Mouse (Mus musculus) forebrain, embryonic 10.5 days (tissue): ENCODE results near the gene Smarcd2. TPM values are rescaled to one million over a fixed set of nuclear protein-coding genes. Genes with fewer than 3 reads are reported as not detected.

Experiments
- DNase-seq: peaks from one replicate; pipeline ENCODE4 v3.0.0-alpha.2; 2017; ENCODE audit warnings: low spot score; ENCODE audit errors: extremely low spot score
- H3K27ac ChIP-seq: fragments of 300-500 bp; sonication (generic); 2 replicates; pipeline ENCODE4 v1.5.1; 2016; ENCODE audit warnings: mild to moderate bottlenecking
- H3K27me3 ChIP-seq: fragments of 300-500 bp; sonication (generic); 2 replicates; pipeline ENCODE4 v1.6.1; 2016; ENCODE audit warnings: mild to moderate bottlenecking; ENCODE audit not compliant: poor library complexity, severe bottlenecking
- H3K36me3 ChIP-seq: fragments of 300-500 bp; sonication (generic); replicated peaks from 2 replicates; pipeline ENCODE4 v1.6.1; 2016; ENCODE audit warnings: mild to moderate bottlenecking, moderate library complexity
- H3K4me1 ChIP-seq: fragments of 300-500 bp; sonication (generic); 2 replicates; pipeline ENCODE4 v1.6.1; 2016
- H3K4me3 ChIP-seq: fragments of 300-500 bp; sonication (generic); 2 replicates; pipeline ENCODE4 v1.5.1; 2016; ENCODE audit warnings: mild to moderate bottlenecking, moderate library complexity
- H3K9me3 ChIP-seq: fragments of 300-500 bp; sonication (generic); 2 replicates; pipeline ENCODE4 v1.6.1; 2016; ENCODE audit warnings: mild to moderate bottlenecking, moderate library complexity
- WGBS: fragments of 180-500 bp; shearing (Covaris S2); methylation state at CpG from one replicate; pipeline ENCODE4 v1.1.7; 2016; 5-methylcytosine and 5-hydroxymethylcytosine counted together
- polyA plus RNA-seq: library from polyadenylated mRNA; unstranded; fragments of >200 nt; fragmentation: Nextera tagmentation; extraction: Ambion mirVana; gene quantifications from 2 replicates; pipeline ENCODE4 v1.2.1, GENCODE M21; 2016

Smarcd2 gene
- polyA plus RNA-seq, 1 experiment from 2014 or later = 20.7 TPM

- Histone ChIP-seq H3K4me3 (peak overlapping the region; percentile 98), H3K36me3 (peaks cover 13% of the 10 kb centered on the region), H3K4me1 (peaks cover 60% of the 10 kb centered on the region), H3K9me3 (no peaks in the 10 kb centered on the region), H3K27me3 (peaks cover 18% of the 10 kb centered on the region), H3K27ac (peak overlapping the region; percentile 98)
- DNase-seq = no peak
- 19% methylated on average over 16 of the region's 16 CpGs for WGBS
Measured at GRCm38 (mm10) chr11:106273311-106273684, 526 bp upstream of the Smarcd2 start.

GRCm38 (mm10) chr11:106271794-106272643, 753 bp downstream of the Smarcd2 start:
- H3K9me3 ChIP-seq = no peaks in the 10 kb centered on the region
- H3K4me1 ChIP-seq = peaks cover 71% of the 10 kb centered on the region
- peaks cover 26% of the 10 kb centered on the region for H3K36me3 ChIP-seq
- H3K27me3 ChIP-seq = peaks cover 5% of the 10 kb centered on the region
- no peak for DNase-seq
- 3% methylated on average over 41 of the region's 41 CpGs for WGBS
- H3K27ac ChIP-seq = peak overlapping the region; percentile 98
- H3K4me3 ChIP-seq = peak overlapping the region; percentile 98

GRCm38 (mm10) chr11:106271131-106271793, 1.5 kb downstream of the Smarcd2 start:
- Histone ChIP-seq H3K4me1 (peaks cover 66% of the 10 kb centered on the region), H3K27ac (peak overlapping the region; percentile 98)

GRCm38 (mm10) chr11:106269060-106269431, 3.7 kb downstream of the Smarcd2 start:
- no peak for DNase-seq
- peak overlapping the region; percentile 68 for H3K27ac ChIP-seq
- WGBS = 85% methylated on average over 3 of the region's 3 CpGs
- peaks cover 56% of the 10 kb centered on the region for H3K36me3 ChIP-seq
- no peaks in the 10 kb centered on the region for H3K27me3 ChIP-seq
- no peak overlapping the region; the same call in 1 of the 2 replicates for H3K4me3 ChIP-seq
- no peaks in the 10 kb centered on the region for H3K9me3 ChIP-seq
- peaks cover 55% of the 10 kb centered on the region for H3K4me1 ChIP-seq

More at GRCm38 (mm10) chr11:106271131-106271793, 1.5 kb downstream of the Smarcd2 start:
- Histone ChIP-seq H3K36me3 (peaks cover 34% of the 10 kb centered on the region), H3K4me3 (peak overlapping the region; percentile 98), H3K9me3 (no peaks in the 10 kb centered on the region), H3K27me3 (no peaks in the 10 kb centered on the region)
- WGBS = 57% methylated on average over 5 of the region's 5 CpGs
- no peak for DNase-seq

- peak overlapping the region; percentile 68 for H3K27ac ChIP-seq
- H3K9me3 ChIP-seq = no peaks in the 10 kb centered on the region
- peaks cover 52% of the 10 kb centered on the region for H3K4me1 ChIP-seq
- 71% methylated on average over 8 of the region's 8 CpGs for WGBS
- no peaks in the 10 kb centered on the region for H3K27me3 ChIP-seq
- DNase-seq = no peak
- H3K4me3 ChIP-seq = no peak overlapping the region; the same call in 1 of the 2 replicates
- H3K36me3 ChIP-seq = peaks cover 61% of the 10 kb centered on the region
Measured at GRCm38 (mm10) chr11:106268326-106269059, 4.3 kb downstream of the Smarcd2 start.

- H3K27ac ChIP-seq = peak overlapping the region; percentile 68
- H3K36me3 ChIP-seq = peaks cover 68% of the 10 kb centered on the region
- 91% methylated on average over 5 of the region's 5 CpGs for WGBS
- DNase-seq = no peak
- H3K27me3 ChIP-seq = no peaks in the 10 kb centered on the region
- peaks cover 46% of the 10 kb centered on the region for H3K4me1 ChIP-seq
- H3K9me3 ChIP-seq = no peaks in the 10 kb centered on the region
- H3K4me3 ChIP-seq = no peak overlapping the region; the same call in 1 of the 2 replicates
Measured at GRCm38 (mm10) chr11:106267871-106268270, 4.9 kb downstream of the Smarcd2 start.

- H3K4me1 ChIP-seq = peaks cover 46% of the 10 kb centered on the region
- H3K4me3 ChIP-seq = no peak overlapping the region
- DNase-seq = no peak
- peaks cover 73% of the 10 kb centered on the region for H3K36me3 ChIP-seq
- no peaks in the 10 kb centered on the region for H3K9me3 ChIP-seq
- WGBS = 85% methylated on average over 15 of the region's 15 CpGs
- H3K27ac ChIP-seq = peak overlapping the region; percentile 68
- no peaks in the 10 kb centered on the region for H3K27me3 ChIP-seq
Measured at GRCm38 (mm10) chr11:106267311-106267852, 5.4 kb downstream of the Smarcd2 start.

- Histone ChIP-seq H3K9me3 (no peaks in the 10 kb centered on the region), H3K27ac (no peak overlapping the region; the same call in 1 of the 2 replicates), H3K27me3 (no peaks in the 10 kb centered on the region), H3K4me3 (no peak overlapping the region), H3K36me3 (peaks cover 82% of the 10 kb centered on the region), H3K4me1 (peaks cover 37% of the 10 kb centered on the region)
- DNase-seq = no peak
- whole genome bisulfite sequencing = 94% methylated on average over 10 of the region's 10 CpGs
Measured at GRCm38 (mm10) chr11:106266431-106266830, 6.3 kb downstream of the Smarcd2 start.

- peaks cover 91% of the 10 kb centered on the region for H3K36me3 ChIP-seq
Measured at GRCm38 (mm10) chr11:106265570-106265969, 7.2 kb downstream of the Smarcd2 start.

GRCm38 (mm10) chr11:106264988-106265387, 7.8 kb downstream of the Smarcd2 start:
- Histone ChIP-seq H3K9me3 (no peaks in the 10 kb centered on the region), H3K4me1 (peaks cover 22% of the 10 kb centered on the region), H3K4me3 (no peak overlapping the region), H3K27ac (no peak overlapping the region), H3K27me3 (no peaks in the 10 kb centered on the region), H3K36me3 (peaks cover 93% of the 10 kb centered on the region)
- 97% methylated on average over 15 of the region's 15 CpGs for whole genome bisulfite sequencing
- no peak for DNase-seq

More at GRCm38 (mm10) chr11:106265570-106265969, 7.2 kb downstream of the Smarcd2 start:
- Histone ChIP-seq H3K4me3 (no peak overlapping the region), H3K27me3 (no peaks in the 10 kb centered on the region), H3K4me1 (peaks cover 28% of the 10 kb centered on the region), H3K9me3 (no peaks in the 10 kb centered on the region), H3K27ac (no peak overlapping the region)
- 96% methylated on average over 4 of the region's 4 CpGs for WGBS
- DNase-seq = no peak

- no peak overlapping the region for H3K4me3 ChIP-seq
- H3K36me3 ChIP-seq = peaks cover 100% of the 10 kb centered on the region
- no peaks in the 10 kb centered on the region for H3K9me3 ChIP-seq
- WGBS = 92% methylated on average over 9 of the region's 9 CpGs
- H3K27me3 ChIP-seq = no peaks in the 10 kb centered on the region
- no peak overlapping the region for H3K27ac ChIP-seq
- no peak for DNase-seq
- H3K4me1 ChIP-seq = peaks cover 18% of the 10 kb centered on the region
Measured at GRCm38 (mm10) chr11:106263963-106264362, 8.8 kb downstream of the Smarcd2 start.

GRCm38 (mm10) chr11:106260826-106261450, 11.8 kb downstream of the Smarcd2 start:
- 92% methylated on average over 14 of the region's 14 CpGs for WGBS
- peaks cover 14% of the 10 kb centered on the region for H3K4me1 ChIP-seq
- H3K27me3 ChIP-seq = no peaks in the 10 kb centered on the region
- DNase-seq = no peak
- H3K27ac ChIP-seq = no peak overlapping the region
- H3K36me3 ChIP-seq = peaks cover 92% of the 10 kb centered on the region
- H3K4me3 ChIP-seq = no peak overlapping the region
- H3K9me3 ChIP-seq = no peaks in the 10 kb centered on the region
